Mouse (Mus musculus): ENCODE measurements around the gene Postn. TPM values are rescaled to one million over a fixed set of nuclear protein-coding genes. Genes with fewer than 3 reads are reported as not detected.

Postn gene
- polyA plus RNA-seq, 1 experiment from 2014 or later = 34.9 TPM

GRCm38 (mm10) chr3:54399321-54399720, 38.4 kb downstream of the Postn start:
- Histone ChIP-seq H3K4me2 (replicated peaks) (no peak overlapping the region), H3K9ac (replicated peaks) (no peak overlapping the region), H3K27me3 (no peaks in the 10 kb centered on the region), H3K9me3 (no peaks in the 10 kb centered on the region), H3K36me3 (no peaks in the 10 kb centered on the region), H3K4me1 (no peaks in the 10 kb centered on the region), H3K4me3 (no peak overlapping the region), H3K27ac (replicated peaks) (no peak overlapping the region)
- 11% methylated on average over 2 of the region's 2 CpGs for WGBS
- no peak for ATAC-seq (ENCODE audit: low FRiP score, low read depth)

- no peak for ATAC-seq (ENCODE audit: low FRiP score, low read depth)
- H3K9ac ChIP-seq (replicated peaks) = no peak overlapping the region
- no peak overlapping the region for H3K27ac ChIP-seq (replicated peaks)
- no peaks in the 10 kb centered on the region for H3K36me3 ChIP-seq
- H3K4me3 ChIP-seq = no peak overlapping the region
- H3K27me3 ChIP-seq = no peaks in the 10 kb centered on the region
- H3K9me3 ChIP-seq = no peaks in the 10 kb centered on the region
- WGBS = 85% methylated on average over 2 of the region's 2 CpGs
- H3K4me2 ChIP-seq (replicated peaks) = no peak overlapping the region
- no peaks in the 10 kb centered on the region for H3K4me1 ChIP-seq
Observed at GRCm38 (mm10) chr3:54399911-54400310, 39.0 kb downstream of the Postn start.

- no peak overlapping the region for H3K4me2 ChIP-seq (replicated peaks)
- H3K27ac ChIP-seq (replicated peaks) = no peak overlapping the region
- no peaks in the 10 kb centered on the region for H3K27me3 ChIP-seq
- 81% methylated on average over 1 of the region's 1 CpGs for WGBS
- no peaks in the 10 kb centered on the region for H3K9me3 ChIP-seq
- no peak for ATAC-seq (ENCODE audit: low FRiP score, low read depth)
- no peak overlapping the region for H3K4me3 ChIP-seq
- H3K4me1 ChIP-seq = no peaks in the 10 kb centered on the region
- H3K36me3 ChIP-seq = no peaks in the 10 kb centered on the region
- no peak overlapping the region for H3K9ac ChIP-seq (replicated peaks)
Observed at GRCm38 (mm10) chr3:54400617-54401016, 39.7 kb downstream of the Postn start.

GRCm38 (mm10) chr3:54401706-54402105, 40.8 kb downstream of the Postn start:
- no peaks in the 10 kb centered on the region for H3K9me3 ChIP-seq
- H3K4me1 ChIP-seq = no peaks in the 10 kb centered on the region
- no peak overlapping the region for H3K27ac ChIP-seq (replicated peaks)
- H3K9ac ChIP-seq (replicated peaks) = no peak overlapping the region
- no peak overlapping the region for H3K4me3 ChIP-seq
- no peak overlapping the region for H3K4me2 ChIP-seq (replicated peaks)
- WGBS = 87% methylated on average over 5 of the region's 5 CpGs
- no peaks in the 10 kb centered on the region for H3K27me3 ChIP-seq
- no peaks in the 10 kb centered on the region for H3K36me3 ChIP-seq
- ATAC-seq (ENCODE audit: low FRiP score, low read depth) = no peak

- Histone ChIP-seq H3K27me3 (no peaks in the 10 kb centered on the region), H3K4me3 (no peak overlapping the region), H3K9ac (replicated peaks) (no peak overlapping the region), H3K9me3 (no peaks in the 10 kb centered on the region), H3K4me2 (replicated peaks) (no peak overlapping the region), H3K27ac (replicated peaks) (no peak overlapping the region), H3K36me3 (no peaks in the 10 kb centered on the region), H3K4me1 (no peaks in the 10 kb centered on the region)
- WGBS = 68% methylated on average over 3 of the region's 3 CpGs
- no peak for ATAC-seq (ENCODE audit: low FRiP score, low read depth)
Observed at GRCm38 (mm10) chr3:54403791-54404190, 42.9 kb downstream of the Postn start.

- H3K9me3 ChIP-seq = no peaks in the 10 kb centered on the region
- H3K4me3 ChIP-seq = no peak overlapping the region
- no peak overlapping the region for H3K27ac ChIP-seq (replicated peaks)
- no peaks in the 10 kb centered on the region for H3K4me1 ChIP-seq
- WGBS = 71% methylated on average over 2 of the region's 2 CpGs
- no peak for ATAC-seq (ENCODE audit: low FRiP score, low read depth)
- no peaks in the 10 kb centered on the region for H3K27me3 ChIP-seq
- no peaks in the 10 kb centered on the region for H3K36me3 ChIP-seq
- no peak overlapping the region for H3K9ac ChIP-seq (replicated peaks)
- H3K4me2 ChIP-seq (replicated peaks) = no peak overlapping the region
Observed at GRCm38 (mm10) chr3:54406567-54406966, 45.7 kb downstream of the Postn start.

GRCm38 (mm10) chr3:54411052-54411451, 50.1 kb downstream of the Postn start:
- Histone ChIP-seq H3K4me3 (no peak overlapping the region), H3K27ac (replicated peaks) (no peak overlapping the region), H3K9me3 (no peaks in the 10 kb centered on the region), H3K27me3 (no peaks in the 10 kb centered on the region), H3K36me3 (no peaks in the 10 kb centered on the region), H3K4me1 (no peaks in the 10 kb centered on the region), H3K4me2 (replicated peaks) (no peak overlapping the region), H3K9ac (replicated peaks) (no peak overlapping the region)
- WGBS = 94% methylated on average over 3 of the region's 3 CpGs
- ATAC-seq (ENCODE audit: low FRiP score, low read depth) = no peak

- no peak for ATAC-seq (ENCODE audit: low FRiP score, low read depth)
Observed at GRCm38 (mm10) chr3:54412885-54413583, 52.1 kb downstream of the Postn start.

GRCm38 (mm10) chr3:54413584-54413897, 52.6 kb downstream of the Postn start:
- Histone ChIP-seq H3K27ac (replicated peaks) (no peak overlapping the region), H3K4me2 (replicated peaks) (no peak overlapping the region), H3K36me3 (no peaks in the 10 kb centered on the region), H3K9ac (replicated peaks) (no peak overlapping the region), H3K4me1 (peaks cover 6% of the 10 kb centered on the region; the same call in 1 of the 2 replicates), H3K4me3 (no peak overlapping the region), H3K9me3 (no peaks in the 10 kb centered on the region), H3K27me3 (no peaks in the 10 kb centered on the region)
- ATAC-seq (ENCODE audit: low FRiP score, low read depth) = no peak
- WGBS = 80% methylated on average over 1 of the region's 1 CpGs

More at GRCm38 (mm10) chr3:54412885-54413583, 52.1 kb downstream of the Postn start:
- no peak overlapping the region for H3K9ac ChIP-seq (replicated peaks)
- H3K27me3 ChIP-seq = no peaks in the 10 kb centered on the region
- no peak overlapping the region for H3K4me2 ChIP-seq (replicated peaks)
- H3K4me1 ChIP-seq = peaks cover 4% of the 10 kb centered on the region; the same call in 1 of the 2 replicates
- no peak overlapping the region for H3K27ac ChIP-seq (replicated peaks)
- 86% methylated on average over 7 of the region's 7 CpGs for WGBS
- H3K4me3 ChIP-seq = no peak overlapping the region
- H3K9me3 ChIP-seq = no peaks in the 10 kb centered on the region
- no peaks in the 10 kb centered on the region for H3K36me3 ChIP-seq

- 68% methylated on average over 1 of the region's 1 CpGs for WGBS
- Histone ChIP-seq H3K27me3 (no peaks in the 10 kb centered on the region), H3K27ac (replicated peaks) (no peak overlapping the region), H3K4me2 (replicated peaks) (no peak overlapping the region), H3K9ac (replicated peaks) (no peak overlapping the region), H3K4me1 (peaks cover 6% of the 10 kb centered on the region; the same call in 1 of the 2 replicates), H3K9me3 (no peaks in the 10 kb centered on the region), H3K36me3 (no peaks in the 10 kb centered on the region), H3K4me3 (no peak overlapping the region)
- ATAC-seq (ENCODE audit: low FRiP score, low read depth) = no peak
Observed at GRCm38 (mm10) chr3:54414386-54414785, 53.5 kb downstream of the Postn start.

- ATAC-seq (ENCODE audit: low FRiP score, low read depth) = peak; percentile 56
- H3K36me3 ChIP-seq = no peaks in the 10 kb centered on the region
- H3K27ac ChIP-seq (replicated peaks) = peak overlapping the region; percentile 52
- no peak overlapping the region for H3K4me3 ChIP-seq
- peaks cover 6% of the 10 kb centered on the region; the same call in 1 of the 2 replicates for H3K4me1 ChIP-seq
- H3K4me2 ChIP-seq (replicated peaks) = peak overlapping the region; percentile 26
- no peaks in the 10 kb centered on the region for H3K27me3 ChIP-seq
- no peak overlapping the region for H3K9ac ChIP-seq (replicated peaks)
- H3K9me3 ChIP-seq = no peaks in the 10 kb centered on the region
- 26% methylated on average over 6 of the region's 6 CpGs for WGBS
Observed at GRCm38 (mm10) chr3:54417833-54418386, 57.0 kb downstream of the Postn start.

- no peak overlapping the region for H3K27ac ChIP-seq (replicated peaks)
- H3K4me1 ChIP-seq = peaks cover 6% of the 10 kb centered on the region; the same call in 1 of the 2 replicates
- H3K4me3 ChIP-seq = no peak overlapping the region
- no peaks in the 10 kb centered on the region for H3K9me3 ChIP-seq
- H3K4me2 ChIP-seq (replicated peaks) = no peak overlapping the region
- H3K27me3 ChIP-seq = no peaks in the 10 kb centered on the region
- no peak overlapping the region for H3K9ac ChIP-seq (replicated peaks)
- no peaks in the 10 kb centered on the region for H3K36me3 ChIP-seq
- WGBS = 78% methylated on average over 10 of the region's 10 CpGs
- ATAC-seq (ENCODE audit: low FRiP score, low read depth) = no peak
Observed at GRCm38 (mm10) chr3:54420189-54420928, 59.5 kb downstream of the Postn start.

All from midbrain, embryonic 12.5 days (tissue).